Comparison of ENCODE assay signal across 23 mouse cellular contexts in genomic region chr4:82452905-82453304, GRCm38 (mm10).
"Had no signal": no experiment of that assay in that cellular context is flagged by ENCODE, and none has a peak within 500 bp of the region (broad histone marks: within the 10 kb centered on the region; RNA-seq: fewer than 3 reads in every experiment).

No protein-coding gene starts in this region.

- H3K9me3 ChIP-seq: hindbrain, embryonic 13.5 days; hindbrain, embryonic 15.5 days; kidney, embryonic 15.5 days; limb, embryonic 13.5 days; limb, embryonic 15.5 days had no signal

- H3K4me3 ChIP-seq: heart, adult 2 months; hindbrain, embryonic 13.5 days; hindbrain, embryonic 15.5 days; kidney, embryonic 15.5 days; limb, embryonic 13.5 days; limb, embryonic 15.5 days had no signal

- H3K27ac ChIP-seq: heart, adult 2 months; hindbrain, embryonic 13.5 days; hindbrain, embryonic 15.5 days; hindbrain, postnatal 0 days; kidney, embryonic 15.5 days; kidney, postnatal 0 days; limb, embryonic 13.5 days; limb, embryonic 15.5 days had no signal

- H3K27me3 ChIP-seq: hindbrain, embryonic 13.5 days; hindbrain, embryonic 15.5 days; kidney, embryonic 15.5 days; limb, embryonic 13.5 days; limb, embryonic 15.5 days had no signal

- DNase-seq: forebrain, postnatal 0 days; gastrocnemius, postnatal 14 days; gastrocnemius, postnatal 36 days; heart, adult 2 months; heart, postnatal 10 days; heart, postnatal 36 days; kidney, adult 11 months; kidney, adult 2 months; kidney, adult 9 months; kidney, postnatal 14 days; kidney, postnatal 36 days; layer of hippocampus, adult 9-11 months; layer of hippocampus, postnatal 36 days; left cerebral cortex, postnatal 4 days had no signal

- H3K36me3 ChIP-seq: hindbrain, embryonic 13.5 days; hindbrain, embryonic 15.5 days; kidney, embryonic 15.5 days had no signal

- ATAC-seq: forebrain, postnatal 0 days; hindbrain, postnatal 0 days; intestine, embryonic 16.5 days had no signal

- H3K9ac ChIP-seq: forebrain, postnatal 0 days; hindbrain, embryonic 13.5 days; hindbrain, embryonic 15.5 days; kidney, embryonic 15.5 days; limb, embryonic 13.5 days; limb, embryonic 15.5 days had no signal

- H3K4me2 ChIP-seq: heart, embryonic 11.5 days; hindbrain, embryonic 13.5 days; hindbrain, embryonic 15.5 days; kidney, embryonic 15.5 days; limb, embryonic 13.5 days; limb, embryonic 15.5 days had no signal
